Mouse (Mus musculus) hindbrain, embryonic 12.5 days (tissue): ENCODE data around the gene Dnal4. TPM values are rescaled to one million over a fixed set of nuclear protein-coding genes. Genes with fewer than 3 reads are reported as not detected.

Experiments used
- ATAC-seq: fragments of 200-750 bp; cut with Nextera tagmentation; 2 replicates; pipeline ENCODE4 v1.8.0; 2017; ENCODE audit warnings: moderate TSS enrichment; ENCODE audit not compliant: low FRiP score
- H3K27ac ChIP-seq: fragments of 300-500 bp; sonication (generic); 2 replicates; pipeline ENCODE4 v1.5.1; 2016; ENCODE audit warnings: mild to moderate bottlenecking
- H3K27me3 ChIP-seq: fragments of 300-500 bp; sonication (generic); 2 replicates; pipeline ENCODE4 v1.6.1; 2016; ENCODE audit warnings: mild to moderate bottlenecking
- H3K36me3 ChIP-seq: fragments of 300-500 bp; sonication (generic); 2 replicates; pipeline ENCODE4 v1.6.1; 2016; ENCODE audit warnings: mild to moderate bottlenecking
- H3K4me1 ChIP-seq: fragments of 300-500 bp; sonication (generic); 2 replicates; pipeline ENCODE4 v1.6.1; 2016
- H3K4me2 ChIP-seq: fragments of 300-500 bp; sonication (generic); replicated peaks from 2 replicates; pipeline ENCODE4 v1.6.1; 2016; ENCODE audit warnings: mild to moderate bottlenecking
- H3K4me3 ChIP-seq: fragments of 300-500 bp; sonication (generic); 2 replicates; pipeline ENCODE4 v1.5.1; 2016; ENCODE audit warnings: mild to moderate bottlenecking
- H3K9ac ChIP-seq: fragments of 300-500 bp; sonication (generic); 2 replicates; pipeline ENCODE4 v1.6.1; 2016; ENCODE audit warnings: mild to moderate bottlenecking, moderate library complexity
- H3K9me3 ChIP-seq: fragments of 300-500 bp; sonication (generic); replicated peaks from 2 replicates; pipeline ENCODE4 v1.6.1; 2016; ENCODE audit warnings: mild to moderate bottlenecking
- WGBS: fragments of 180-500 bp; shearing (Covaris S2); methylation state at CpG from one replicate; pipeline ENCODE4 v1.1.7; 2016; 5-methylcytosine and 5-hydroxymethylcytosine counted together
- polyA plus RNA-seq: library from polyadenylated mRNA; unstranded; fragments of >200 nt; fragmentation: Nextera tagmentation; extraction: Ambion mirVana; gene quantifications from 2 replicates; pipeline ENCODE4 v1.2.1, GENCODE M21; 2016

The Dnal4 gene
- polyA plus RNA-seq, 1 experiment from 2014 or later: 76.8 TPM

DNA sequence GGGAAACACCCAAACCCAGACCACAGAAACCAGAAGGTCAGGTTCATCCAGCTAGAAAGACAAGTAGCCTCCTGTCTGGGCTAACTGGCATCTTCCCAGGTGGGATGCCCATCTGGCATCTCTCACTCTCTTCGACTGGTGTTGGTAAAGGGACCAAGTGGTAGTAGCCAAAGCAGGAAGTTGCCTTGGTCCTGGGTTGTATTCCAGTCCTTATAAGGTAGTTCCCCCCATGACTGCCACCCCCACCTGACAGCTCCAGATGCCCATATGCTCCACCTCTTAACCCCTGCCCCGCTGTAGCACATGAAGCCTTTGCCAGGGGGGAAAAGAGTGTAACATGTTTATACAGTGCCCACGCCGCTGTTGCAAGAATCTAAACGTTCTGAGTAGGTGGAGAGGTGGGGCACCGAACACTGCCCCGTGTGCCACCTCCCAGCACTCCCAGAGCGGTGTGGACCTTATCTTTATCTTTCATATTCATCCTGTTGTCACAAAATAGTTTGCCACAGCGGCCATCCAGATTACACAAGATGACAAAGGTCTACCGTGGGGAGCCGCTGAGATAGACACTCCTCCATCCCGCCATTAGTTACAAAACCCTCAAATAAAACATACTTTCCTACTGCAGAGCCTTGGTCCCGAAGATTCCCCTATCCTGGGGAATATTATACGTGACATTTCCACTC lies 36.3 kb downstream of the Dnal4 start:
- peak overlapping the region; percentile 92 for H3K4me3 ChIP-seq
- H3K9ac ChIP-seq: peak overlapping the region; percentile 96
- peaks cover 27% of the 10 kb centered on the region for H3K4me1 ChIP-seq
- H3K9me3 ChIP-seq: no peaks in the 10 kb centered on the region
- peak overlapping the region; percentile 63 for H3K4me2 ChIP-seq
- ATAC-seq: no peak
- no peak overlapping the region for H3K27ac ChIP-seq
- H3K36me3 ChIP-seq: peaks cover 33% of the 10 kb centered on the region
- H3K27me3 ChIP-seq: no peaks in the 10 kb centered on the region
- WGBS: 38% methylated on average over 14 of the region's 14 CpGs

DNA sequence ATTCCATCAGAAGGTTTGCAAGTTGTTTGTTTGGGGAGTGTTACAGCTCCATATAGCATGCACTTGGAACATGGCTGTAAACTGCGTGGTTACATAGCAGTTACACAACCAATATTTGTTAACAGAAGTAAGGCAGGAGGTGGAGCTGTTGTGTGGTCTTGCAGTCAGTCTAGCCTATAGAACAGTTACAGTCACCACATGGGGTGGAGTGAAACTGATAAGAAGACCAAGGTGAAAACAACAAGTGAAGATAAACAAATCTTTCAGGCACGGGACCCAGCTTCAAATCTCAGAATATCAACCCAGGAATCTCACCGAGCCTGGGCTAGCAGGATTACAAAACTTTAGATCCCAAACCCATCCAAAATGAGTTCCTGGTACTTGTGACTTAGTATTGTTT lies 36.9 kb downstream of the Dnal4 start:
- H3K9me3 ChIP-seq: no peaks in the 10 kb centered on the region
- no peak for ATAC-seq
- 81% methylated on average over 3 of the region's 3 CpGs for WGBS
- no peak overlapping the region for H3K27ac ChIP-seq
- H3K36me3 ChIP-seq: peaks cover 37% of the 10 kb centered on the region
- H3K27me3 ChIP-seq: no peaks in the 10 kb centered on the region
- H3K4me2 ChIP-seq: peak overlapping the region; percentile 63
- H3K9ac ChIP-seq: peak overlapping the region; percentile 96; the same call in 1 of the 2 replicates
- H3K4me1 ChIP-seq: peaks cover 27% of the 10 kb centered on the region
- peak overlapping the region; percentile 92 for H3K4me3 ChIP-seq

- WGBS: 85% methylated on average over 8 of the region's 8 CpGs
Measured at GRCm38 (mm10) chr15:79734311-79734710, 43.3 kb downstream of the Dnal4 start.

GRCm38 (mm10) chr15:79733640-79734039 lies 44.0 kb downstream of the Dnal4 start:
- ATAC-seq: no peak
- Histone ChIP-seq H3K4me2 (no peak overlapping the region), H3K9me3 (no peaks in the 10 kb centered on the region), H3K4me3 (no peak overlapping the region), H3K4me1 (0 out of 2 replicates have a peak, but pooled peaks cover 3% of the 10 kb centered on the region), H3K9ac (no peak overlapping the region), H3K36me3 (peaks cover 89% of the 10 kb centered on the region), H3K27me3 (no peaks in the 10 kb centered on the region), H3K27ac (no peak overlapping the region)
- 75% methylated on average over 4 of the region's 4 CpGs for WGBS

More at GRCm38 (mm10) chr15:79734311-79734710, 43.3 kb downstream of the Dnal4 start:
- H3K9me3 ChIP-seq: no peaks in the 10 kb centered on the region
- no peak for ATAC-seq
- 0 out of 2 replicates have a peak, but pooled peaks cover 6% of the 10 kb centered on the region for H3K4me1 ChIP-seq
- peaks cover 88% of the 10 kb centered on the region for H3K36me3 ChIP-seq
- no peak overlapping the region for H3K27ac ChIP-seq
- no peak overlapping the region for H3K9ac ChIP-seq
- H3K4me3 ChIP-seq: no peak overlapping the region
- no peak overlapping the region for H3K4me2 ChIP-seq
- no peaks in the 10 kb centered on the region for H3K27me3 ChIP-seq

DNA sequence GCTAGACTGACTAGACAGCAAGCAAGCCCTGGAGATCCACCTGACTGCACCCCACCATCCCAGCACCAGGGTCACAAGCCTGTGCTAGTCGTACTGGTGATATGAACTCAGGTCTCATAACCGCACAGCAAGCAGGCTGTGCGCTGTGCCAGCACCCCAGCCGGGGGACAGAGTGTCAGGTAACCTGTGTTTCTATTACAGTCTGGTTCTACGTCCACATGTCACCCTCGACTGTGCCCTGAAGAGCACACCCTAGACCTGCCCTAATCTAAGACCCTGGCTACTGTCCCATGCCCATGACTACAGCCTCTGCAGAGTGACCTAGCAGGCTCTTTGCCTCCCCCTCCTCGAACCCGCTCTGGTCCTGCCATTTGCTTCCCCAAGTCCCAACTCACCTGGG lies 44.5 kb downstream of the Dnal4 start:
- H3K4me2 ChIP-seq: no peak overlapping the region
- no peaks in the 10 kb centered on the region for H3K4me1 ChIP-seq
- H3K9me3 ChIP-seq: no peaks in the 10 kb centered on the region
- 94% methylated on average over 8 of the region's 8 CpGs for WGBS
- no peaks in the 10 kb centered on the region for H3K27me3 ChIP-seq
- H3K9ac ChIP-seq: no peak overlapping the region
- peaks cover 89% of the 10 kb centered on the region for H3K36me3 ChIP-seq
- ATAC-seq: no peak
- H3K4me3 ChIP-seq: no peak overlapping the region
- H3K27ac ChIP-seq: no peak overlapping the region

GRCm38 (mm10) chr15:79731554-79731953 lies 46.1 kb downstream of the Dnal4 start:
- H3K4me2 ChIP-seq: no peak overlapping the region
- WGBS: 88% methylated on average over 7 of the region's 7 CpGs
- H3K9me3 ChIP-seq: no peaks in the 10 kb centered on the region
- H3K27ac ChIP-seq: no peak overlapping the region
- no peaks in the 10 kb centered on the region for H3K4me1 ChIP-seq
- H3K27me3 ChIP-seq: no peaks in the 10 kb centered on the region
- ATAC-seq: no peak
- peaks cover 89% of the 10 kb centered on the region for H3K36me3 ChIP-seq
- no peak overlapping the region for H3K9ac ChIP-seq
- no peak overlapping the region for H3K4me3 ChIP-seq

- no peak overlapping the region for H3K9ac ChIP-seq
- no peak overlapping the region for H3K4me2 ChIP-seq
- no peaks in the 10 kb centered on the region for H3K9me3 ChIP-seq
- H3K27me3 ChIP-seq: no peaks in the 10 kb centered on the region
- ATAC-seq: no peak
- no peak overlapping the region for H3K4me3 ChIP-seq
- no peaks in the 10 kb centered on the region; the same call in 1 of the 2 replicates for H3K4me1 ChIP-seq
- peaks cover 90% of the 10 kb centered on the region for H3K36me3 ChIP-seq
- WGBS: 90% methylated on average over 10 of the region's 10 CpGs
- H3K27ac ChIP-seq: no peak overlapping the region
Measured at GRCm38 (mm10) chr15:79728731-79729388, 48.8 kb downstream of the Dnal4 start.

- H3K4me1 ChIP-seq: no peaks in the 10 kb centered on the region; the same call in 1 of the 2 replicates
- H3K36me3 ChIP-seq: peaks cover 85% of the 10 kb centered on the region
- H3K27me3 ChIP-seq: no peaks in the 10 kb centered on the region
- no peak overlapping the region for H3K4me3 ChIP-seq
- 0 out of 2 replicates have a peak overlapping the region, but pooled peaks have one; percentile 13 for H3K27ac ChIP-seq
- H3K9me3 ChIP-seq: no peaks in the 10 kb centered on the region
- ATAC-seq: no peak
- H3K9ac ChIP-seq: no peak overlapping the region
- 68% methylated on average over 5 of the region's 5 CpGs for WGBS
- H3K4me2 ChIP-seq: no peak overlapping the region
Measured at GRCm38 (mm10) chr15:79728311-79728710, 49.3 kb downstream of the Dnal4 start.

GRCm38 (mm10) chr15:79727840-79728239 lies 49.8 kb downstream of the Dnal4 start:
- H3K36me3 ChIP-seq: peaks cover 81% of the 10 kb centered on the region

GRCm38 (mm10) chr15:79725190-79725789 lies 52.4 kb downstream of the Dnal4 start:
- no peak for ATAC-seq
- Histone ChIP-seq H3K9ac (no peak overlapping the region), H3K4me3 (no peak overlapping the region), H3K4me2 (no peak overlapping the region), H3K36me3 (peaks cover 79% of the 10 kb centered on the region), H3K27me3 (no peaks in the 10 kb centered on the region), H3K27ac (no peak overlapping the region), H3K4me1 (no peaks in the 10 kb centered on the region; the same call in 1 of the 2 replicates), H3K9me3 (no peaks in the 10 kb centered on the region)
- WGBS: 92% methylated on average over 11 of the region's 11 CpGs

More at GRCm38 (mm10) chr15:79727840-79728239, 49.8 kb downstream of the Dnal4 start:
- Histone ChIP-seq H3K27me3 (no peaks in the 10 kb centered on the region), H3K4me1 (no peaks in the 10 kb centered on the region; the same call in 1 of the 2 replicates), H3K9me3 (no peaks in the 10 kb centered on the region), H3K4me3 (no peak overlapping the region), H3K27ac (0 out of 2 replicates have a peak overlapping the region, but pooled peaks have one; percentile 13), H3K4me2 (no peak overlapping the region), H3K9ac (no peak overlapping the region)
- WGBS: 88% methylated on average over 6 of the region's 6 CpGs
- no peak for ATAC-seq

DNA sequence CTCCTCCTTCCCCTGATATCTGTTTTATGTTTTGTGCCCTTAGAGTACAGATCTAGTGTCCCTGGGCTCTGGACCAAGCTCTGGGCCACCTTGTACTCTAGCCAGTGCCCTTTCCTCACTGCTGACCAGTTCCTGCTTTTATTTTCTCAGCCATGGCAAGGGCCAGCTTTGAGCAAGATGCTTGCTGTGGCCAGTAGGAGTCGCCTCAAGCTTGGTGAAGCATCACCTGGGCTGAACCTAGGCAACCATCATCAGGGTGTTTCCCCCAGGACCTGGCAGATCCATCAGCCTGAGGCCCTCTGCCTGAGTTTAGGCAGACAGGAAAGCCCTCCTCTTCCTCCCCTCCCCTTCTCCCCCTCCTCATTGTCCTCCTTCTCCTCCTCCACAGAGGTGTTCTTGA lies 54.2 kb downstream of the Dnal4 start:
- Histone ChIP-seq H3K4me2 (no peak overlapping the region), H3K4me1 (no peaks in the 10 kb centered on the region; the same call in 1 of the 2 replicates), H3K36me3 (peaks cover 81% of the 10 kb centered on the region), H3K27me3 (no peaks in the 10 kb centered on the region), H3K9me3 (no peaks in the 10 kb centered on the region), H3K27ac (no peak overlapping the region), H3K9ac (no peak overlapping the region), H3K4me3 (no peak overlapping the region)
- 32% methylated on average over 1 of the region's 1 CpGs for WGBS
- no peak for ATAC-seq

DNA sequence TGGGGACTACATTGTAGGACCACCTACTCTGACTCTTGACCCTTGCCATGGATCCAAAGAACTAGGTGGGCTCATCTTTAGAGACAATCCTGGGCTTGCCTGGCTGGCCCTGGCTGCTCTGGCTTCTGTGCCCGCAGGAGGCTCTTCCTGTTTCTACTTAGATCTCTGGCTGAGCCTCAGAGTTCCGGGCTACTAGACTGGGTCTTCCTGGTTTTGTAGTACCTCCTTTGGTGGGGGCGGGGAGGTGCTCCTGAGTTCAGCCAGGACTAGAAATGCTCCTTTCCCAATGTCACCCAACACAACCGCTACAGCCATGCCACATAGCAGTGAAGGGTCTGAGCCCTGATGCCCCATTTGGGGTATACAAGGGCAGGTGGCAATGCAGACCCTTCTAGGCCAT lies 56.9 kb downstream of the Dnal4 start:
- Histone ChIP-seq H3K9me3 (no peaks in the 10 kb centered on the region), H3K36me3 (peaks cover 81% of the 10 kb centered on the region), H3K27me3 (no peaks in the 10 kb centered on the region), H3K27ac (0 out of 2 replicates have a peak overlapping the region, but pooled peaks have one; percentile 17), H3K4me2 (no peak overlapping the region), H3K4me3 (no peak overlapping the region), H3K9ac (no peak overlapping the region), H3K4me1 (no peaks in the 10 kb centered on the region; the same call in 1 of the 2 replicates)
- 79% methylated on average over 4 of the region's 4 CpGs for WGBS
- no peak for ATAC-seq
